Mouse (Mus musculus) small intestine, adult 2 months (tissue): ENCODE results near the gene Gng8. TPM values are rescaled to one million over a fixed set of nuclear protein-coding genes. Genes with fewer than 3 reads are reported as not detected.

Source experiments
- H3K27ac ChIP-seq: fragments of 200-500 bp; 2 replicates; pipeline ENCODE4 v1.5.1; 2012; ENCODE audit warnings: low read depth, low read length, control low read depth, inconsistent platforms; ENCODE audit not compliant: insufficient read depth
- H3K27me3 ChIP-seq: fragments of 200-500 bp; 2 replicates; pipeline ENCODE4 v1.6.1; 2012; ENCODE audit warnings: mild to moderate bottlenecking, moderate library complexity, low read length, inconsistent platforms; ENCODE audit not compliant: control insufficient read depth, insufficient read depth
- H3K36me3 ChIP-seq: fragments of 200-500 bp; 2 replicates; pipeline ENCODE4 v1.6.1; 2012; ENCODE audit warnings: mild to moderate bottlenecking, low read length, control low read depth, inconsistent platforms; ENCODE audit not compliant: control insufficient read depth, insufficient read depth
- H3K4me1 ChIP-seq: fragments of 200-500 bp; 2 replicates; pipeline ENCODE4 v1.6.1; 2012; ENCODE audit warnings: low read length, inconsistent platforms, mixed read lengths; ENCODE audit not compliant: control insufficient read depth, insufficient read depth, insufficient read length
- H3K4me3 ChIP-seq: fragments of 200-500 bp; 2 replicates; pipeline ENCODE4 v1.5.1; 2012; ENCODE audit warnings: low read depth, mild to moderate bottlenecking, control low read depth, inconsistent platforms, low read length, moderate library complexity
- CTCF ChIP-seq: fragments of 200-500 bp; IDR thresholded peaks from 2 replicates; pipeline ENCODE4 v1.5.1; 2012; ENCODE audit warnings: low read depth, mild to moderate bottlenecking, control low read depth, inconsistent platforms, low read length, moderate library complexity, mixed read lengths; ENCODE audit not compliant: insufficient replicate concordance, insufficient read length; ENCODE audit errors: extremely low read depth
- POLR2A ChIP-seq: fragments of 200-500 bp; IDR thresholded peaks from 2 replicates; pipeline ENCODE4 v1.6.1; 2012; ENCODE audit warnings: low read depth, mild to moderate bottlenecking, control low read depth, inconsistent platforms, low read length, moderate library complexity
- WGBS: fragments of 180-500 bp; shearing (Covaris S2); methylation state at CpG from one replicate; pipeline ENCODE4 v1.1.7; 2018; 5-methylcytosine and 5-hydroxymethylcytosine counted together
- polyA plus RNA-seq: library from polyadenylated mRNA; depleted of rRNA; stranded (reverse); fragments of >200 nt; gene quantifications from 2 replicates; pipeline ENCODE4 v1.2.3, GENCODE M21; 2012

Gene Gng8
- polyA plus RNA-seq, 1 experiment, result 2.1 TPM

DNA sequence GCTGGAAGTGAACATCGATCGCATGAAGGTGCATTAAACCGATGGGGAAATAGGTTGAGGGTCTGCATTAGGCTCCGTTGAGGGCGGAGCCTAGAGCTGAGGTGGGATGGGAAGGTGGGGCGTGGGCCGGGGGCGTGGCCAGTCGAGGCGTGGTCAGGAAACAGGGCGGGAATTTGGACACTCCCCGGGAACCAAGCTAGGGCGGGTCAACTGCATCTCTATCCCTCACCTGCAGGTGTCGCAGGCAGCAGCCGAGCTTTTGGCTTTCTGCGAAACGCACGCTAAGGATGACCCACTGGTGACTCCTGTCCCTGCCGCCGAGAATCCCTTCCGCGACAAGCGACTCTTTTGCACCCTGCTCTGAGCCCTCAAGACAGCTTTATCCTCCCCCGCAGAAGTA, 3.4 kb downstream of the Gng8 start:
- Histone ChIP-seq H3K4me3 (peak overlapping the region; percentile 14; the same call in 1 of the 2 replicates), H3K36me3 (no peaks in the 10 kb centered on the region), H3K4me1 (peaks cover 3% of the 10 kb centered on the region; the same call in 1 of the 2 replicates), H3K27ac (no peak overlapping the region), H3K27me3 (peaks cover 9% of the 10 kb centered on the region)
- under 1% methylated on average over 24 of the region's 24 CpGs for WGBS
- TF ChIP-seq CTCF (peak; percentile 79), POLR2A (no peak)

DNA sequence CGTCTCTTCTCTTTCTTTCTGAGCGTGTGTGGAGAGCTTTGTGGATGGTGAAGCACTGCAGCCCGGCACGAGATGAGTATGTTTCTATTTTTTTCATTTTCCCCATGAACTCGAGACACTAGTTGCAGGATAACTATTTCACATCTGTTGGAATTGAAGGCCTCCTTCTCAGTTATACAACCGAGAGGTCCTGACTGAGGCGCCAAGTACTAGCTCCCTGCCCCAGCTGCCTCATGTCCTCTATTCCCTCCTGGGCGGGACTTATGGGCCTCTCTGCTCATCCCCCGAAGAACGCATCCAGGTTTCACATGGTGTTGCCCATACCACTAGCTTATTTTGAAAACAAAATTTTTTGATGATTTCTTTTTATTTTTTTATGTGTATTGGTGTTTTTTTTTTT, 3.9 kb downstream of the Gng8 start:
- H3K4me1 ChIP-seq, result peaks cover 3% of the 10 kb centered on the region; the same call in 1 of the 2 replicates
- H3K27ac ChIP-seq, result no peak overlapping the region
- no peak overlapping the region for H3K4me3 ChIP-seq
- WGBS, result 32% methylated on average over 10 of the region's 10 CpGs
- H3K27me3 ChIP-seq, result peaks cover 9% of the 10 kb centered on the region
- H3K36me3 ChIP-seq, result no peaks in the 10 kb centered on the region
- no peak for TF ChIP-seq CTCF
- no peak for TF ChIP-seq POLR2A

DNA sequence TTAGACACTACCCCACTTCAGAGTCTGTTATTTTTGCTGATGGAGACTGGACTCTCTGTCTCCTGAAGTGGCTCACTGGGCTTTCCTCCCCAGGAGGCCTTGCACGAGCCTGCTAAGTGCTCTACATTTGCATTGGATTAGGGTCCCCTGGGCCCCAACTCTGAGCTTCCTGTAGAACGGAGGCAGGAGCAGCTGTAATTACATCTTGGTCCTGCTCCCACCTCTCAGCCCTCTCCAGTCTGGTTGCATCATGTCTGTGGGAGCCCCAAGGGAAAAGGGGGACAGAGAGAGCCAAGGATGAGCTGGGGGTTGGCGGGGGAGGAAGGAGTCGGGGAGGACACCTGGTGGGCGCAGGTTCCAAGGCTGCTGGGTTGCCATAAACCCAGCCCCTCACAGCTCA, 8.9 kb downstream of the Gng8 start:
- H3K4me1 ChIP-seq, result no peaks in the 10 kb centered on the region
- no peaks in the 10 kb centered on the region for H3K27me3 ChIP-seq
- TF ChIP-seq POLR2A (no peak), CTCF (no peak)
- H3K36me3 ChIP-seq, result no peaks in the 10 kb centered on the region
- no peak overlapping the region for H3K4me3 ChIP-seq
- WGBS, result 46% methylated on average over 5 of the region's 5 CpGs
- H3K27ac ChIP-seq, result no peak overlapping the region

DNA sequence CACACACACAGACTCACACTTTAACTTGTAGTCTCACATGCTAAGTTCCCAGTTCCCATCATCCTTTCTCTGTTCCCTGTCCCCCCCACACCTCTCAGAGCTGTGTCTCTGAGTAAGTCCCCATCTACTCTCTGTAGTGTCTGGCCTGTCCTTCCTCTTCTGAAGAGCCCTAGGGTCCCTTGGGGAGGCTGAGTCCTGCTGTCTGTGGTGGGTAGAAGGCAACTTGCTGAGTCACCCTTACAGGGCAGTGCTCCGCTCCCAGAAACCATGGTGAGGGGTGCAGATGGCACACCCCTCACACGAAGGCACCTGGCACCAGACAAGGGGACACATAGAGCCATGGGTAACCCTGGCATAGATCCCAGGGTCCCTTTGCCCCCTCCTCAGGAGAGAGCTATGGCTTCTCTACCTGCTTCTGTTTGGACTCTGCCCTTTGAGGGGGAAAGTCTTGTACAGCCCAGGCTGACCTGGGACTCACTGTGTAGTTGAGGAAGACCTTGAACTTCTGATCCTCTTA, 11.9 kb downstream of the Gng8 start:
- Histone ChIP-seq H3K27me3 (no peaks in the 10 kb centered on the region), H3K4me3 (no peak overlapping the region), H3K4me1 (no peaks in the 10 kb centered on the region), H3K36me3 (no peaks in the 10 kb centered on the region), H3K27ac (no peak overlapping the region)
- TF ChIP-seq CTCF (no peak), POLR2A (no peak)
- 74% methylated on average over 2 of the region's 2 CpGs for WGBS

DNA sequence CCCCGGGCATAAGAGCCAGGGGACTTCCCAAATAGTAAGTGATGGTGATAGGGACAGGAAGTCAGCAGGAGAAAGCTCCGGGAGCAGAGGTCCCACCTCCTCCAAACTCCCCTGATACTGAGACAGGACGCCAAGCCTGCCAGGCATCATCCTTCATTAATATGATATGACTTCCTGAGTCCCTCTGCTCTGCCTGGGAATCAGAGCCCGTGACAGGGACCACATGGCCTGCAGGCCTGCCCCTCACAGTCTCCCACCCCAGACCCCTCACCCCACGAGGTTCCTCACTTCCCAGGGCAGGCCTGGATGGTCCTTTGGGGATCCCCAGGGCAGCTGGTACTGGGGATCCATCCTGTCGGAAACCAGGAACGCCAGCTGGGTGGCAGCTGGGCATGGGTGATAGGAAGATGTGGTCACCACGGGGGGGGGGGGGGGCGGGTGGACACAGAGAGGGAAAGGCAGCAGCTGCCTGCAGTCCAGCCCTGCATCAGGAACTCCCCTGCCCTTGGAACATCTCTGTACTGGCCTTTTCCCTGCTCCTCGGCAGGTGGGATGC, 12.6 kb downstream of the Gng8 start:
- no peaks in the 10 kb centered on the region; the same call in 1 of the 2 replicates for H3K4me1 ChIP-seq

DNA sequence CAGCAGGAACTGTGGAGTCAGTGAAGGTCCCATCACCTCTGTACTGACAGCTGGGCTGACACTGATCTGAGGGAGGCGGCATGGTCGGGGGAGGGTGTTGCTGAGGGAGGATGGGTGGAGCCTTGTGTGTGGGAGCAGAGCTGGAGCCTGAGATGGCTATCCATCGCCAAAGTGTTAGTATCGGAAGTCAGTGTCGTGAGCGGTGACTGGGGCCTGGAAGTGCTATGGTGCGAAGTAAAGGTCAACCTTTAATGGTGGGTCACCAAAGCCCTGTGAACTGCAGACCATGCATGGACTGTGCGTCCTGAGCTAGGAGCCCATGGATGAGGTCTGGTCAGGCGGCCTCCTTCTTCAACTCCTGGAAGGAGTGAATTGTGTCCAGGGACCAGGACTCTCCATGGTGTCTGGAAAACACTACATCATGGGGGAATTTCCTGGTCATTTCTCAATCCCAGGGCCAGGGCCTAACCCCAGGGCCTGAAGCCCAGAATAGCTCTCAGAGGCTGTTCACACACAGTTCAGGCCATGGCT, 14.0 kb downstream of the Gng8 start:
- Histone ChIP-seq H3K4me1 (no peaks in the 10 kb centered on the region; the same call in 1 of the 2 replicates), H3K36me3 (no peaks in the 10 kb centered on the region), H3K27me3 (no peaks in the 10 kb centered on the region), H3K27ac (no peak overlapping the region), H3K4me3 (no peak overlapping the region)
- TF ChIP-seq CTCF (no peak), POLR2A (no peak)
- 66% methylated on average over 9 of the region's 9 CpGs for WGBS

More for the DNA sequence above, 12.6 kb downstream of the Gng8 start:
- TF ChIP-seq CTCF, result no peak
- TF ChIP-seq POLR2A, result no peak
- Histone ChIP-seq H3K36me3 (no peaks in the 10 kb centered on the region), H3K4me3 (no peak overlapping the region), H3K27ac (no peak overlapping the region), H3K27me3 (no peaks in the 10 kb centered on the region)
- WGBS, result 67% methylated on average over 9 of the region's 10 CpGs

DNA sequence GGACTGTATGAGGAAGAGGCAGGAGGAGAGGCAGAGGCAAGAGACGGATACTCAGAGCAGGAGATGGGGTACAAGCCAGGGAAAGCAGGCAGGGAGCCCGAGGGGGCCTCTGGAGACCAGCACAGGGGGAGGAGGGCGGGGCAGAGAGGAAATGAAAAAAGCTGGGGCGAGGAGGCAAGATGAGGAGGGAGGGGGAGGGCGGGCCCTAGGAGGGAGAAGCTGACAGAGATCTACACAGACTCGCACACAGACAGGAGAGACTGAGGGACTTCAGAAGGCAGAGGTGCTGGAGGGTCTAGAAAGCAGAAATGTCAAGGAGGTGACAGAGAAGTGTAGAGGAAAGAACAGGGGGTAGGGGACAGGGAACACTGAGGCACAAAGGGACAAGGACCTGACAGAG, 14.7 kb downstream of the Gng8 start, which contains the start of gene Ptgir:
TSS of gene Ptgir (plus strand) at position 210 of the 400 bp plus-strand sequence.
- H3K27me3 ChIP-seq, result no peaks in the 10 kb centered on the region
- no peaks in the 10 kb centered on the region; the same call in 1 of the 2 replicates for H3K4me1 ChIP-seq
- 27% methylated on average over 6 of the region's 6 CpGs for WGBS
- no peaks in the 10 kb centered on the region for H3K36me3 ChIP-seq
- no peak within 1 kb of the TSS for H3K27ac ChIP-seq
- H3K4me3 ChIP-seq, result peak within 1 kb of the TSS; percentile 20
- TF ChIP-seq POLR2A, result no peak
- no peak for TF ChIP-seq CTCF
